Mouse (Mus musculus) brain, embryonic 14.5 days (tissue): ENCODE results near the gene Hist2h2aa2.

Source experiments
- CTCF ChIP-seq: fragments of 200-500 bp; IDR thresholded peaks from 2 replicates; pipeline ENCODE4 v1.5.1; 2012; ENCODE audit warnings: inconsistent platforms, mild to moderate bottlenecking, moderate library complexity, borderline replicate concordance; ENCODE audit not compliant: insufficient read depth, insufficient read length; ENCODE audit errors: extremely low read depth
- POLR2A ChIP-seq: fragments of 200-500 bp; IDR thresholded peaks from 2 replicates; pipeline ENCODE4 v1.6.1; 2012; ENCODE audit warnings: mild to moderate bottlenecking, inconsistent platforms, borderline replicate concordance; ENCODE audit not compliant: poor library complexity, insufficient read depth, insufficient read length, severe bottlenecking; ENCODE audit errors: extremely low read depth

- TF ChIP-seq CTCF (no peak; the same call in 1 of the 2 replicates), POLR2A (no peak)
Measured at GRCm38 (mm10) chr3:96277428-96277799, 37.3 kb upstream of the Hist2h2aa2 start.
